Mouse (Mus musculus) lung, postnatal 0 days (tissue): ENCODE measurements around the gene Vmn1r198.
"Not testable (repeated sequence)": the region's sequence is repeated elsewhere in the genome, so short reads cannot be mapped to it uniquely, and the experiment has no call there.

Experiments used
- CTCF ChIP-seq: IDR thresholded peaks from 2 replicates; pipeline ENCODE4 v1.5.1; 2016; ENCODE audit warnings: antibody characterized with exemption, mild to moderate bottlenecking
- EP300 ChIP-seq: IDR thresholded peaks from 2 replicates; pipeline ENCODE4 v1.6.1; 2016; ENCODE audit warnings: antibody characterized with exemption, mild to moderate bottlenecking, control low read depth

GRCm38 (mm10) chr13:22308075-22308474 lies 42.1 kb upstream of the Vmn1r198 start:
- TF ChIP-seq EP300, CTCF: not testable (repeated sequence)
